Mouse (Mus musculus) frontal cortex, adult (tissue): ENCODE measurements at regions not wholly inside any gene's neighbourhood (a gene's known extent, or its start where the extent isn't known, plus 50 kb on each side); places are given as distances from the start of the nearest gene placed in this dataset.

Experiments used
- ATAC-seq: cut with Nextera tagmentation; 2 replicates; pipeline ENCODE4 v1.9.2; 2017; ENCODE audit warnings: mild to moderate bottlenecking, moderate library complexity, mixed read lengths; ENCODE audit not compliant: low TSS enrichment

- no peak for ATAC-seq
Measured at GRCm38 (mm10) chr1:75997222-75997621, 451.2 kb downstream of the Slc4a3 start.

DNA sequence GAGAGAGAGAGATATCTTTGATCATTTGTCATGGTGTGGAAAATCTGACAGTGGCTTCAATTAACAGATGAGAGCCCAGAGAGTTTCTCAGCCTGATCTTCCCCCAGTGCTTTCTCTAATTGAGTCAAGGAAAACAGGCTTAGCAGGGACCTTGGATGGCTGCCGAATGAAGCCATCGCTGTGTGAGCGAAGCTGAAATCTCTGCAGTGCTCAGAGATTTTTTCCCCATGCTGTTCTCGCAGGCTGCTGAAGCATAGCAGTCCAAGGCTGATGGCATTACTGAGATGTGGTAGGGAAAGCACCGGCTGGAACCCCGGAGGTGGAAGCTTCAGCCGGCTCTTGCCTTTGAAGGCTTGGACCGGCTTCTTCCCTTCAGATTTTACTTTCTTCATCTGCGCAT is 455.1 kb downstream of the Slc4a3 start:
- ATAC-seq, result peak; percentile 67

DNA sequence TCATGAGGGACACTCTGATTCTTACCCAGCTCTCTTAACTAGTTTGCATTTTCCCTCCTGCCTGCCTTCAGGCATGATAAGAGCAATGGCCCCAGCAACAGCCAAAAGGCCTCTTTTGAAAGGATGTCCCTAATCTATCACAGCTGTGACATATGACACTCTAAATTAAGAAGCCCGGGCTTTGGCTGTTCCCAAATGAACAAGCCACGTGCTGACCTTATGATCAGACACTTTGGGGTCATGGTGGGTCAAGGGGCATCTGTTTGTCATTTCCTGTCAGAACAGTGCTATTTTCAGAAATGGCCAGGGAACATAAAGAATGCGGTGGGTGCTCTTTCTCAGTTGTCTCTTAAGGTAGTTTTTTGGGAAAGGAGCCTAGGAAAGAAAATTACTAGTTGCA is 463.5 kb downstream of the Slc4a3 start:
- ATAC-seq, result no peak

GRCm38 (mm10) chr1:76010212-76010800 is 464.2 kb downstream of the Slc4a3 start:
- no peak for ATAC-seq

DNA sequence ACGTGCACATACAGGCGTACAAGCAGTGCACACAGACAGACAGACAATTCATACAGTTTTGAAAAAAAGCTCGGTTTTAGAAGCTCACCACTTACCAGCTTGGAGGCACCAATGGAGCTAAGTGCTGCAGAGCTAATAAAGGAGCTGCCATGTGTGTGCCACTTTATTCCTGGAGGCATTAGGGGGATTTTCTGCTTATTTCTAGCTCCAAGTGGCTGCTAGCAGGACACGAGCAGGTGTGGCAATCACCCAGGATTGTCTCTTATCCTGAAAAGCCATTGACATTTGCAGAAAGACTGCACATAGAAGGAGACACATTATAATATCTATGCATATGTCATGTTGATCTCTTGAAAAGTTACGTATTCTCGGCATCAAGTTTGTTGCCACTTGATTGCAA is 472.5 kb downstream of the Slc4a3 start:
- ATAC-seq, result no peak

GRCm38 (mm10) chr1:76019071-76019470 is 473.0 kb downstream of the Slc4a3 start:
- ATAC-seq, result no peak

DNA sequence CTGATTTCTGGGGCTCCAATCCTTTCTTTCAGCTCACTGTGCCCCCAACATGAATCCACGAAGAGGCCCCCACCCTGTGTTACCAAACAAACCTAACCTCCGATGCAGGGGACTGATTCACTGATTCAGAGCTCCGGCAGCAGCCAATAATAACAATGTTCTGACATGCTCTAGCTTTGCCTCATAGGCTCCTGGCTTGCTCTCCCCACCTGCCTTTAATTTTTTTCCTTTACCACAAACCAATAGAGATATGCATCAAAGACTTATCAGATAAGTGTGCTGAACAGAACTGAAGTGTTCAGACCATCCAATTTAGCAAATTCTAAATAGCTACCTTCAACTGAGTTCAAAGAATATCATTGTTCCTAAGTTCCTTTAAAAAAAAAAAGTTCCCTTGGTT is 478.6 kb downstream of the Slc4a3 start:
- no peak for ATAC-seq

GRCm38 (mm10) chr1:76025389-76025788 is 479.3 kb downstream of the Slc4a3 start:
- no peak for ATAC-seq

GRCm38 (mm10) chr1:76029059-76029458 is 483.0 kb downstream of the Slc4a3 start:
- peak; percentile 60; the same call in 1 of the 2 replicates for ATAC-seq

DNA sequence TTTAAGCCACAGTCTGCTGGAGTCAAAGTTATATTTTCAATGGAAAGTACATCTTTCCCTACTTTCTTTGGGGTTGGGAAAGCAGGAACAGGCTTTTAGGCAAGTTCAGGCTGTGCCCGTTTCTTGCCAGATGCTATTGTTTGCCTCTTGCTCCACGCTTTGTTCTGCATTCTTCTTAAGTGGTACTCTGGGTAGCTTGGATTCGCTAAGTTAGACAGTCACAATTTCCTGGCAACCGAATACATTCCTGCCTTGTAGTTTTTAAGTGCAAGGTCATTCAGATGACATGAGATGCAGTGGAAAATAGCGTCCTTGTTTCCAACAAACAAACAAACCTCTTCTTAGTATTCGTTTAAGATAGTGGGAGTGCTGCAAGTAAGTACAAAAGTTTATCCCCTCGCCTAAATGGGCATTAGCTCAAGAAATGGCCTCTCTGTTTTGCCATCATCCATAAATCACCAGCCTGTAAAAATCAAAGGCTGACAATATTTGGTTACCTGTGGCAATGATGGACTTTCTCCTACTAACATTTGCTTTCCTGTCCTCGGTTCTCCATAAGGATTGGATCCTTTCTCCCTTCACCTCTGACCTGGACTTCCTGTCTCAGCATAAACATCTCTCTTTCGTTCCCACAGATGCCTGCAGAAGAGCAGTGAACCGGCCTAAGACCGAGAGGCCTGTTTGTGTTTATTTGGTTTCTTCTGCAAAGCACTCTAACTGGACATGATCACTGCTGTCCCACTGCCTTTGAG is 485.3 kb downstream of the Slc4a3 start:
- ATAC-seq, result peak; percentile 51; the same call in 1 of the 2 replicates

- ATAC-seq, result peak; percentile 87
Measured at GRCm38 (mm10) chr1:76031923-76032285, 485.8 kb downstream of the Slc4a3 start.

DNA sequence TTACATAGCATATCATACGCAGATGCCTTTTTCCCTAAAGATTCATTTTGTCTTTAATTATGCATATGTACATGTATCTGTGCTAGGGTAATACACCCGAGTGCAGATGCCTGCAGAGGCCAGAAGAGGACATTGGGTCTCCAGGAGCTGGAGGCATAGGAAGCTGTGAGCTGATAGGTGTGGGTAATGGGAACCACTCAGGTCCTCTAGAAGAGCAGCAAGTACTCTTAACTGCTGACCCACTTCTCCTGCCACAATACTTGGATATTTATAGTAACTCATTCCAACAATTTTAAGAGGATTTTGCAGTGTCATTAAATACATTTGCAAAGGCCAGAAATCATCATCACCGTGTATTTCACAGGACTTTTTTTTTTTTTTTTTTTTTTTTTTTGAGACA is 486.6 kb downstream of the Slc4a3 start:
- ATAC-seq, result no peak

GRCm38 (mm10) chr1:76036316-76036715 is 490.2 kb downstream of the Slc4a3 start:
- no peak for ATAC-seq

GRCm38 (mm10) chr1:76039029-76039655 is 493.1 kb downstream of the Slc4a3 start:
- ATAC-seq, result peak; percentile 64; the same call in 1 of the 2 replicates

DNA sequence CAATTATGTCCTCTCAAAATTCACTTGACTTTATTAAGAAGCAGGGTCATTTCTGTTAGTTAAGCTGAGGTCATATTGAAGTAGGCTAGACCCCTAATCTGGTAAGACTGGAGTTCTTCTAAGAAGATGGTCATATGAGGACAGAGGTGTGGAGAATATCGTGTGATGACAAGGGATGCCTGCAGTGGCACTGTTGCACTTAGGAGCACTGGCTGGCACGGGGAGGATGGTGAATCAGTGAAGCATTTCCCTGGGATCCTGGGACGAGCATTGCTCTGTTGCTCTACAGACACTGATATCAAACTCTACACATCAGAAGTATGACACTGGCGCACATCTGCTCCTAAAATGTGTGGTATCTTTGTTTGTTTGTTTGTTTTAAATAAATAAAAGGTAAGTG is 493.6 kb downstream of the Slc4a3 start:
- ATAC-seq, result no peak

DNA sequence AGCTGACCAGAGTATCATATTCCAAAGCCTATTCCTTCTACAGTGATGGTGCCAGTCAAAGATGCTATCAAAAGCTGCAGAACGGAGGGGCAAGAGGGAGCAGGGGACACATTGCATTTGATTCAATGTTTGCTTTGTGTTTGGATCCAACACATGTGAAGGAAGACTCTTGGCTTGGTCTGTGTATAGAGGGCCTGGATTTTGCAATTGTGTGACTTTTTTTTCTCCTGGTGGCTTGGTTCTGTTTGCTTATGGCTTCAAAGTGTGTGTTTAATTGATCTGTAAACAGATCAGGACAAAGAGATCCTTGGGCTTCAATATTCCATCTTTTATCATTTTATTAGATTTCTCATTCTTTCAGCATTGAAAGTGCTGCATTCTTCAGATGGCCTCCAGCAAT is 504.2 kb downstream of the Slc4a3 start:
- ATAC-seq, result no peak

GRCm38 (mm10) chr1:76053378-76054171 is 507.5 kb downstream of the Slc4a3 start:
- ATAC-seq, result no peak

DNA sequence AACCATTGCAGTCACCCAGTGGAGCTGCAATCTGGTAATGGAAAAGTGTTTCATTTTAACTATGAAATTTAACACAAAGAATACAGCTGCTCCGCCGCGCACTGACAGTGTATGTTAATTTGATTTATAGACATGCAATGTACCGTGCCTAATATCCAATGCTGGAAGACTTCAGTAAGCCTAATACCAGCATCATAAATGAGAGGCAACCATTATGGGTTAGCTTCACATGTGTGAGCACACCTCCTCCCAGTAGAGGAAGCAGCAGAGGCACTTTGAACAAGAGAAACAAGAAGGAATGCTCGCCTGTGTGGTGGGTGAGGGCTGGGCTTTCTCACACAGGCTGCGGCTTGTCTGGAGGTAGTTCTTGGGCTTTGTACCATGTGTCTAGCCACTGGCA is 519.7 kb downstream of the Slc4a3 start:
- ATAC-seq, result no peak

DNA sequence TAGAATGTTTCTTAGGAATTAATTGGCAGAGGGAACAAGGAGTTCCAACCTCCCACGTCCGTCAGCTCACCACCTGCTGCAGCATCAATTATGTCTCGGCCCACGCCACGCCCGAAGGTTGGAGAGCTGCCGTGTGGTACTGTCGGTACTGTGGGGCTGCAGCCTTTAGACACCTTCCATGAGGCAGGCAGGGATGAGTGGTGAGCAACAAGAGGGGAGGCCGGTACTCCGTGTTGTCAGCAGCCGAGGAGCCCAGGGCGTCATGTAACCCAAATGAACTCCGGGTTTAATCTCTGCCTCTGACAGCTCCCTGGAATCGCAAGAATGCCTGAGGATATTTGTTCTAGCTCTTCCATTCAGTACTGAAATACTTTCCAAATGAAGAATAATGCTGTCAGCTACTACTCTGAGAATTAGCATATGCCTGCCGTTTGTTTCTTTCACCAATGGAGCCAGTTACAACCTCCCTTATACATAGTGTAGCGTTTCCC is 524.8 kb downstream of the Slc4a3 start:
- ATAC-seq, result peak; percentile 90

DNA sequence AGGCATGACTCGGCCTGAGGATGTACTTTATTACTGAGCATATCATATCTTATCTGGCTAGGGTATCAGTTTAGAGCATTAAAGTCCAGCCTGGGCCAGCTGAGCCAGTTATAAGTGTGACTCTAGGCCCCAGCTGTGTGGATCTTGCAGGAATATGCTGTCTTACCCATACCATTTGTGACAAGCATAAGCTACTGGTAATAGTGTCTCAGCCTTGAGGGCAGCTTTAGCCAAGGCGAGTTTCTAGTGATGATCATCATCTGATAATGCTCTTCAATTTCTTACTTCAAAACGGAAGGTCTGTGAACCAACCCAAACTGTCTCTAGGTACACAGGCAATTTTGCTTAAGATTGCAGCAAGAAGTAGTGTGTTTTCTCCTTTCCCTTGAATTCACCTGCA is 529.1 kb downstream of the Slc4a3 start:
- ATAC-seq, result no peak

DNA sequence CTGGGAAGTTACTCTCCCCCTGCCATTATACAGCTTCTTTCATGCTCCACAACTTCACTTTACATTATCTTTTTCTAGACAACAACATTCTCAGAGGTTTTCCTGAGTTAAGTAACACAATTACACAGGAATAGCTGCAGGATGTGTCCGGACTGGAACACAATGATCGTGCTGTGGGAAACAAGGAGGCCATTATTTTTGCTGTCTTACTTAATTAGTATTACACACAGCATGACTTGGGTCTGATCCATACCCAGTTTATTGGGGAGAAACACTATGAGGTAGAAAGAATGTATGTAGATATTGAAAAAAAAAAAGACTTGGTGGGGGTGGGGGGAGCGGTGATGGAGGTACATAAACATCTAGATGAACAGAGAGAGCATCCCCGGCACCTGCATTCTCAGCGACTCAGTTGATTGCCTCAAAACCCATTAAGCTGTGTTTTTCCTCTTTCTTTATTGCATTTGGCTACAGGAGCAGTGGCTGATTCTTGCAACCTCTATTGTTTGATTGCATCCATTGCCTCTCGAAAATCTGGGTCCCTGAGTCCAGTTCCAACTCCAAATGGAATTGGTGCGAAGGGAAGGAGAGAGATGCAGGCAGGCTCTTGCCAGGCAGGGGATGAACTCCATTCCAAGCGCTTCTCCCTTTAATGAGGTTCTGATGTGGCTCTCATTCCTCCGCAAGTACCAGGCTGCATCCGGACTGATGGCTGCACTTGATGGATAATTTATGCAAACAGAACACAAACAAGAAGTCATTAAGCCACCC is 529.8 kb downstream of the Slc4a3 start:
- ATAC-seq, result no peak
